Mouse (Mus musculus) testis, postnatal 14 days (tissue): ENCODE results near the gene Foxp1.

ENCODE experiments used
- DNase-seq: peaks from one replicate; pipeline ENCODE4 v3.0.0; 2021; ENCODE audit warnings: low spot score

Foxp1 gene

DNA sequence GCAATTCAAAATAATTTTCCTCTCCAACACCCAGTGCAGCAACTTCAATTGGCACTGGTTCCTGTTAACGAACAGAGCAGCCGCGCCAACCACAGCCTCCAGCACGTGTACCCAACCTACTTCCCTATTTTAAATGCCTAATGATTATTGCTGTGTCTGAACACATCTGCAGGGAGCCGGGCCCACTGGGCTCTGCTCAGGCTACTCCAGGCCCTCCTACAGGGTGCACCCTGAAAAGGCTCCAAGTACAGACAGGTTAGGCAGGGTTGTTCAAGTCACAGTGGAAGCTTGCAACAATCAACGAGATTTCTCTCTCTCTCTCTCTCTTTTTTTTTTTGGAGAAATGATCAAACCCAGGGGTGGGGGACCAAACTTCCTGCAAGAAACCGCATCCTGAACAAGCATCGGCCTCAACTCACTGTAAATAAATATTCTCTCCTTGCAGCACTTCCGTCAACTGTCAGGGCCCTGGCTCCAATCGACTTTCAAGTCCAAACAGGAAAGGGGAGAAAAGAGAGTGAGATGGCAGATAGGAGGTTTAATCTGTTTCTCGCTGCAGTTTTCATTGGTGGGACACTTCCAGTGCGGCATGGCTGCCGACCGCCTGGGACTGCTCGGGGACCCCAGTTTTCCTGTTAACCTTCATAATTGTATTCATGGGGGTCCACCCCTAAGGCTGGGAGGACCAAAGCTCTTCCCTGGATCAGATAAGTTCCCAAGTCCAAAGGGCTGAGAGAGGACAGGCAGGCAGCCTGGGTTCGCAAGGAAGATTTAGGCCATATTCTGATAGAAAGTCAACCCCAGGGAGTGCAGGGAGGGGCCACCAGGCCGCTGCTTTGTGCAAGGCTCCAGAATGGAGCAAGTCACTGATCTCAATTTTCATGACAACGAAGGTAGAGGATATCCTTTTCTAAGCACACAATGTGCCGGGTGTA lies 133.5 kb downstream of the Foxp1 start:
- DNase-seq: no peak

- no peak for DNase-seq
Measured at GRCm38 (mm10) chr6:99388023-99388422, 134.5 kb downstream of the Foxp1 start.

DNA sequence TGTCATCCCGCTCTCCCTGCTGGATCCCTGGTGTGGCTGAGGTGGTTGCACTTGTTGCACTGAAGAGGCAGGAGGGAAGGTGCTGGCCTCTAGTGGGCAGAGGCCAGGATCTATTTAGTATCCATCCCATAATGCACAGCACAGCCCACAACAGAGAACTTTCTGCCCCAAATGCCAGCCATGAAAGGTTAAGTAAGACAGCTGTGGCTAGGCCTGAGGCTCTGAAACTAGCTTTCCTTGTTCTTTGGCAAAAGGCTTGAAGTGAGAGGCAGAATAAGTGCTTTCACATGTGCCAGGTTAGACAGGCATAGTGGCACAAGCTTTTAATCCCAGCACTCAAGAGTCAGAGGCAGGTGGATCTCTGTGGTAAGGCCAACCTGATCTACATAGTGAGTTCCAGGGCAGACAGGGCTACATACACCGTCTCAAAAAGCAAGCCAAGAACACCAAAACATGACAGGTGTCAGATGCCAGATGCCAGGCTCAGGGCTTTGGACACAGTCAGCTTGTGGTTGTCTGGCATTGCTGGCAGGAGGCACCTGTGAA lies 137.4 kb downstream of the Foxp1 start:
- DNase-seq: no peak

DNA sequence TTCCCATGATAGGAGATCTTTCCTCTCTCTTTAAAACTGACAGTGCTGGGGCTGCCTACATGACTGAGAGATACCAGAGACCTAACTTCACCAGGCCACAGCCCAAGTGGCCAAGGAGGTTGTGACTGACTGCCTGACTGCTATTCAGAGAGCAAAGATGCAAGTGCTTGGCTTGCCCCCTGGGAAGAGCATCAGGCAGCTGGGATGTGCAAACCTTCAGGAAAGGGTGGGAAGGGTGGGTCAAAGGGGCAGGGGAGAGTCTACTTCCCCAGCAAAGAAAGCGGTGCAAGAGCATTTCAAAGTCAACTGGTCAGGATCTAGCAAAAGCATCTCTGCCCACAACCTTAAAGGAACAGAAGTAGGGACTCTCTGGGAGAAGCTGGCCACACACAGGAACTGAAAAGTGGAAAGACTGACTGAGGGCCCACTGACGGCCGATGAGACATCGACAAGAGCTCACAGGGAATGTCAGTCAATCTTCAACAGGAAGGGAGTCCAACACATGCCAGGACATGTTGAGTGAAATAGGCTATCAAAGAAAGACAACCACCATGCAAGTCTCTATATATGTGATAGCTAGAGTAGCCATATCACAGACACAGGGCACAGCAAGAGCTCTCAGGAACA lies 138.6 kb downstream of the Foxp1 start:
- DNase-seq: no peak

DNA sequence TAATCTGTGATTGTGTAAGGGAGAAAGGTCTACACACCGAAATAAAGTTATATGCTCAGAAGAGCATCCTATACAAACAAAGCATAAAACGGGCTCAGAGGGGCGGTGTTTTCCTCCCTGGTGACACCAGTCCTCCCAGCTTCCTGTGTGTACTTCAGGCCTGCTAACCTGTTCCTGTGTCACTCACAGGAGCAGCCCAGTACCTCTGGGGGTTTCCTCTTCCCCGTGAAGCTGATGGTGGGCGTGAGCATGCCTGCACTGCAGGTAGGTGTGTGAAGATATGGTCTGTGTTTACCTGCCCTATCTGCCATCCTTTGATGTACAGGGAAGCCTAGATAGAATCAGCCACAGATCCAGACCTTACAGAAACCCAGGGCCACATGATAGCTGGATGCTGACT lies 142.4 kb downstream of the Foxp1 start:
- DNase-seq: no peak

DNA sequence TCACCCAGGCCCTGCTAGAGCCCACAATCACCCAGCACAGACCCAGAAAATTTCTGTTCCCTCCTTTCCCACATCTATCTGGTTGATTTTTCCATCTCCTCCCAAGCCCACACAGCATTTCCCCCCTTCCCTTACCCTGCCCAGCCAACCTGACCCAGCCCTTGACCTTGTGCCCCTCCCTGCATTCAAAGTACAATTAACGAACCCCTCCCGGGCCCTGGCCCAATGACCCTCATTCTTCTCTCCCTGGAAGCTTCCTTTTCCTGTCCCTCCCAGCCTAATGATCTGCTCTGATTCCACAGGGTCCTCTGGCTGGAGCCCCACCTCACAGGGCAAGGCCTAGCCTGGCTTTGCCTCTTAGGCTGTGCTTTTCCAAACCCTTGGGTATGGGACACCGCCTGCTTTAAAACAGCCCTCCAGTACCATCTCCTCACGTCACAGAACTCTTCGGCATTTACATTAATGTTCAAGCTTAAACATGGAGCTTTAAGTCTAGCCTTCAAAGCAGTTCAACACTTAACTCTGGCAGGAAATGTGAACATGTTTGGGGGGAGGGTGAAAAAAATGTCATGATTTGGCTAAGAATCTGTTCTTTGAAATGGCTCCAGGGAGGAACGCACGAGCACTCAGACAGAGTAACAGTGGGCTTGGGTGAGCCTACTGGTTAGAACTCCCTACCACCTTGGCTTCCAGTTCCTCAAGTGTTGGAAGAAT lies 143.4 kb downstream of the Foxp1 start:
- DNase-seq: no peak

GRCm38 (mm10) chr6:99377716-99378115 lies 144.8 kb downstream of the Foxp1 start:
- DNase-seq: no peak

DNA sequence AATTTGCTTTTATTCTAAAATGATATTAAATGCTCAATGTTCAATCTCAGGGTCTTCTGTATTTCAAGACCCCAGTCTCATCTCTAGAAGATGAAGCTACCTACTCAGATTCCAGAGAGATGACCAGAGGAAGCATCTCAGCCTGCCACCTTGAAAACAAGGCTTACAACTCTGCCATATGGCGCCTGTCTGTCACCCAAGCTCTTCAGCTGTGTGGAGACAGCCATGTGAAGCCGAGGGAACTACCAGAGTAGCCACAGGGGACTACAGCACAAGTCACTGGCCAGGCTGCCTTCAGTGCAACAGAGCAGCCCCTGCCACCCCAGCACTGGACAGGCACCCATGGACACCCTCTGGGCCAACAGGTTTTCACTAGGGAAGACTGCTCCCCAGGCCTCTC lies 145.4 kb downstream of the Foxp1 start:
- DNase-seq: no peak

DNA sequence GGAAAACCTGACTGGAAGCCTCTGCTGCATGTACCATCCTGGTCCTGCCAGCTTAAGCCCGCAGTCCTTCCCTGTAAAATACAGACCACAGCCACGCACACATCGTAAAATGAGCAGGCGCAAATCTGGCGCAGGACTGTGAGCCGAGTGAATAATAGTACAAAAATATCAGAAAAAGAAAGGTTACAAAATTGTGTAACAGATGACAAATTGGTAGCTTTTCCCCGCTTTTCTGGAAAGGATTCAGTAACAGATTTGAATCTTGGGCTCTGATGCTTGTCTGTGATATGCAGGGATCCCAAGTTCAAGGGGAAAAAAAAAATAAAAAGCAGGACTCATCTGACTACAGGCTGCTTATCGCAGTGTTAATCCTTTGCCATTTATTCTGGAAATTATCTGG lies 145.8 kb downstream of the Foxp1 start:
- no peak for DNase-seq

DNA sequence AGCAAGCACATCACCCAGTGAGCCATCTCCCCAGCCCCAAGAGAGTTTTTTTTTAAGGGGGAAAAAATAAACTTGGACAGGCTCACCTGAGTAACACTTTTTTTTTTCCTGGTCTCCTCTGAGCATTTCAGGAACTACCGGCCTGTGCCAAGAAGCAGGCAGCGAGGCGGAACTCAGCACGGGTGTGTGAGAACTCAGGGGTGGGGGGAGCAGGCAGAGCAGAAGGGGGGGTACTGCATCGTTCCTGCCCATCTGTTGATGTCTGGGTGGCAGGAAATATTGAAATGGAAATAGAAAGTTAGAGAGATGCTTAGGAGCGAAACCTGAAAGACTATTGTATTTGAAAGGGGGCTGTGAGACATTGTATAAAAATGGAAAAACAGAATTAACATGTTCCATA lies 146.7 kb downstream of the Foxp1 start:
- DNase-seq: no peak

GRCm38 (mm10) chr6:99375376-99375775 lies 147.1 kb downstream of the Foxp1 start:
- DNase-seq: no peak

- DNase-seq: no peak
Measured at GRCm38 (mm10) chr6:99374448-99375271, 147.9 kb downstream of the Foxp1 start.

GRCm38 (mm10) chr6:99372427-99372826 lies 150.1 kb downstream of the Foxp1 start:
- no peak for DNase-seq

DNA sequence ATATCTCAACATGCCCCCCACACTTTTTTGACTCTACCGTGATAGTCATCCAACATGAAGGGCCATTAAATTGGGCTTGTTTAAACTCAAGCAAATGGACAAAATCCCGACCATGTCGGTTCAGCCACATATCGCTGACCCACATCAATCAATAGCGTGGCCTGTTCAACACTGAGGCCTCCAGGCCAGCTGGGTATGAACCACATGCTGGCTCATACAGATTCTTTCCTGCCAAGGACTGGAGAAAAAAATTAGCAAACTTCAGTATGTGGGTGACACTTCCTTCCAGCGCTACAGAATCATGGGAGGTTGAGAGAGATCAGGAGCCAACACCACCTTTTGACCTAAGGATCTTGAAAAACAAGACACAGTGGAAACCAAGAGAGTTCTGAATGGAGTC lies 150.5 kb downstream of the Foxp1 start:
- no peak for DNase-seq

- DNase-seq: no peak
Measured at GRCm38 (mm10) chr6:99369931-99370330, 152.6 kb downstream of the Foxp1 start.

- DNase-seq: no peak
Measured at GRCm38 (mm10) chr6:99369156-99369555, 153.4 kb downstream of the Foxp1 start.

DNA sequence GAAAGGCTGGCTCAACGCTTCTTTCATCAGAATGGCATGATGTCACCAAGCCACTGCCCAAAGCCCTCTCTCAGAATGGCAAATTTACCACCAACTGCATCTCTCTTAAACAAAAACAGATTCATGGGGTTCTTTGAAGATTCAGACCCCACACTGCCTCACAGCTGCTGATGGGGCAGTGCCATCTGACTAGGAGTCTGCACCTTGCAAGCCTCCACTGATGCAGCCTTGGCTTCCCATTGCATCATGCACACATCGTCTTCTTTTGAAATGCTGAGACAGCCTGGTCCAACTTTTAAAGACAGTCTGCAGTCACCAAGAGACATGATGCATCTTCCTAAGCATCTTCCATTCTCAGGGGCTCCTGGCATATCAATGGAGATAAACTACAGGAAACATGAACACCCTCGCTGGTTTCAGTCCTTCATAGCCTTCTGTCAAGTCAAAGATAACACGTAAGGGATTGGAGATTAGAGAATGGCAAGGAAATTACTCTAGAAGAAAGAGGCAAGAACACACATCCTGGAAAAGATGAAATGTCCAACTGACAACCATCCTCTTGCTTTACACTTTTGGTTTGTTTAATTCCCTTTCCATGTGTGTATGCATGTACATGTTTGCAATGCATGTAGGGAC lies 154.3 kb downstream of the Foxp1 start:
- no peak for DNase-seq

GRCm38 (mm10) chr6:99364545-99364944 lies 158.0 kb downstream of the Foxp1 start:
- peak; percentile 29 for DNase-seq

- no peak for DNase-seq
Measured at GRCm38 (mm10) chr6:99360581-99360980, 161.9 kb downstream of the Foxp1 start.

DNA sequence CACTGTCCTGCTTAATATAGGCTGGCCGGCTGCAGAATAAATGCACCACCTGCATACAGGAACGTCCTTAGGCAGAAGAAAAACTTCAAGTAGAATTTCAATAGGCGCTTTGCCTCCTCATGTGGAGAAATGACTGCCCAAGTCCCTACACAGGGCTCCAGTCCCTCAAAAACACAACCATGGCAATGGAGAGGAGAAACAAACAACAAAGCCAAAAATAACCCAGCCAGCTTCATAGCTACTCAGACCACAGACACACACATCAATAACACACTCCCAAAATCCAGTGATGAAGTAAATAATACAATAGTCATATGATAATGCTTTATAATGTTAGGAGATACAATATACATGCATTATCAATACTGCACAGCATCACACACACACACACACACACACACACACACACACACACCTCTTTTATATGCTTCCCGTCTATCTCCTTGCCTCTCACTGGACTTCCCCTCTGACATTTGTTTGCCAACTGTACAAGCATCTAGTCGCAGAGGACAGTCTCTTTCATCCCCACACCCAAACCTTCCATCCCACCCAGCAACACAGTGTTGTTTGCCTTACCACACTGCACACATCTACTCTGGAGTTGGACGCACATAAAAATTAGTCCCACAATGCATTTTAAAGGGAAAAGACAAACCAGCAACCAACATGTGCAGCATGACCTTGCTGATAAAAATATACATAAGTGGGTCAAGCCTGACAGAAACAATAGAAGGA lies 162.6 kb downstream of the Foxp1 start:
- no peak for DNase-seq
